Mouse (Mus musculus): Measurements from ENCODE around the gene Nkiras1. TPM values are rescaled to one million over a fixed set of nuclear protein-coding genes. Genes with fewer than 3 reads are reported as not detected.

Gene Nkiras1
- total RNA-seq, 1 experiment from 2014 or later: 27.1 TPM

Other genes starting within 250 kb of the Nkiras1 start
- gene Nr1d2, start 32.0 kb upstream of the Nkiras1 start, total RNA-seq (2021): 37.2 and 49.1 TPM in 2 replicates
- 815 and 940 TPM in 2 replicates for gene Rpl15, start 255 bp downstream of the Nkiras1 start, total RNA-seq (2021)
- 64.7 and 67.0 TPM in 2 replicates for gene Ube2e1, start 60.7 kb downstream of the Nkiras1 start, total RNA-seq (2021)

Data from adrenal gland, postnatal 14 days (tissue).